Mouse (Mus musculus): ENCODE measurements around the gene Fam168b.

DNA sequence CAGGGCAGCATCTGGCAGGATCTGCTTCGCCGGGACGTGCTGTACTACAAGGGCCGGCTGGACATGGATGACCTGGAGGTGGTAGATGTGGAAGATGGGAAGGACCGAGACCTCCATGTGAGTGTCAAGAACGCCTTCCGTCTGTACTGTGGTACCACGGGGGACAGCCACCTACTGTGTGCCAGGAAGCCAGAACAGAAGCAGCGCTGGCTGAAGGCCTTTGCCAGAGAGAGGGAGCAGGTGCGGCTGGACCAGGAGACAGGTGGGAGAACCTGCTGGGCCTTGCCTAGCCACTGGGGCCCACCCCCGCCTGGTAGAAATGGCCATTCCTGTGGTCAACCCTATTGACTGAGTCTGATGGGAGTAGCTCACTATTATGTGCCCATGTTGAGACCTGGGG is 32.6 kb downstream of the Fam168b start:
- TF ChIP-seq GATA1 (IDR thresholded peaks at IDR 0.05; ENCODE audit: borderline replicate concordance, low read length) = no peak
- no peak for TF ChIP-seq FLI1 (IDR thresholded peaks at IDR 0.05; ENCODE audit: low read length)
